Mouse (Mus musculus): Measurements from ENCODE around the gene Fads6. TPM values are rescaled to one million over a fixed set of nuclear protein-coding genes. Genes with fewer than 3 reads are reported as not detected.
A peak's percentile ranks its signal among the peaks of the same experiment; 100 is the strongest.

Gene Fads6
- polyA plus RNA-seq, 1 experiment from 2014 or later, result 0.31 TPM

DNA sequence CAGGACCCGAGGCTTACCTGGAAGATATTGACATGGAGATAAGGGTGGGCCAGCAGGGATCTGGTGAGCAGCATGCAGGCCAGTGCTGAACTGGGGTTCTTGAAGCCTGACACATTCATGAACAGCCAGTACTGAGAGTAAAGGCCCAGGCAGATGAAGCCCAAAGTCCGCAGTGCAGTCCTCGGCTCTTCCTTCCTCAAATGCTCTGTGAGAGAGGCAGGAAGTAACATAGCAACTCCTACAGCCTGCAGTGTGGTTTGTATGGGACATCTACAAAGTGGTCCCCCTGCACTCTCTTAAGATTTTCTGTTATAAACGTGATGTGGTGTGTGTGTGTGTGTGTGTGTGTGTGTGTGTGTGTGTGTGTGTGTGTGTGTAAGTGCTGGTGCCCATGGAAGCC lies 12.2 kb downstream of the Fads6 start:
- WGBS, result 63% methylated on average over 4 of the region's 4 CpGs
- H3K9ac ChIP-seq, result no peak overlapping the region
- H3K4me1 ChIP-seq, result no peaks in the 10 kb centered on the region
- no peak overlapping the region for H3K27ac ChIP-seq
- H3K4me3 ChIP-seq, result no peak overlapping the region
- no peak overlapping the region for H3K4me2 ChIP-seq
- no peaks in the 10 kb centered on the region for H3K9me3 ChIP-seq
- ATAC-seq (ENCODE audit: insufficient number of reproducible peaks, insufficient read depth, low FRiP score, low TSS enrichment, low read depth), result no peak
- no peaks in the 10 kb centered on the region for H3K36me3 ChIP-seq
- no peaks in the 10 kb centered on the region for H3K27me3 ChIP-seq

DNA sequence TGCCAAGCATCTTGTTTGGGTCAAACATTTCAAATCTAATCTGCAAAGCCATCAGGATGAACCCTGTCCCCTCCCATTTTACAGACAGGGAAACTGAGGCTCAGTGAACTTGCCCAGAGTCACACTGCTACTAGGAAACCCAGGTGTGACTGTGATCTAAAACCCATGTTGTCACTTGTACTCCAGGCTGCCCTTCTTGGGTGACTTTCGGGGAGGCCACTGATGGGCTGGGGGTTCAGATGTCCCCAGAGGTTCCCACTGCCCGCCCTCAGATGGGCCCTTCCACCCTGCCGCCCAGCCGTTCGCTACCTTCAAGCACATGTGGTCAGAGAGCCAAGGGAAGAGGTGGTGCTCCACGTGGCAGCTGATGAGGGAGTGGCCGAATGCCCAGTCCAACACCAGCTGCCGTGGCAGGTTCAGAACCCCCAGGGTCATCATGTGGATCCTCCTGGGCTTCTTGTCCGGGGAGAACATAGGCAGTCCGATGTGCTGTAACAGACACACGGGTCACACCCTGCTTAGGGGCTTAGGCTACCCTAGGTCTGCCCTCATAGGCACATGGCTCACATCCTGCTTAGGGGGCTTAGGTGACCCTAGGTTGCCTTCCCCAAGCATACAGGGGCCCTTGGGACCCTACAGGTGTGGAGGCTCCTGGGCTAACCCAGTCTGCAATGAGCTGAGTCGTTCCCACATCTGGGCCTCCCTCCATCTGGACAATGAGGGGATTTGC lies 13.4 kb downstream of the Fads6 start:
- H3K4me3 ChIP-seq, result no peak overlapping the region
- H3K9ac ChIP-seq, result no peak overlapping the region
- no peak for ATAC-seq (ENCODE audit: insufficient number of reproducible peaks, insufficient read depth, low FRiP score, low TSS enrichment, low read depth)
- no peaks in the 10 kb centered on the region for H3K4me1 ChIP-seq
- no peaks in the 10 kb centered on the region for H3K36me3 ChIP-seq
- H3K4me2 ChIP-seq, result no peak overlapping the region
- H3K27ac ChIP-seq, result no peak overlapping the region
- no peaks in the 10 kb centered on the region for H3K27me3 ChIP-seq
- whole genome bisulfite sequencing, result 86% methylated on average over 12 of the region's 12 CpGs
- H3K9me3 ChIP-seq, result no peaks in the 10 kb centered on the region

DNA sequence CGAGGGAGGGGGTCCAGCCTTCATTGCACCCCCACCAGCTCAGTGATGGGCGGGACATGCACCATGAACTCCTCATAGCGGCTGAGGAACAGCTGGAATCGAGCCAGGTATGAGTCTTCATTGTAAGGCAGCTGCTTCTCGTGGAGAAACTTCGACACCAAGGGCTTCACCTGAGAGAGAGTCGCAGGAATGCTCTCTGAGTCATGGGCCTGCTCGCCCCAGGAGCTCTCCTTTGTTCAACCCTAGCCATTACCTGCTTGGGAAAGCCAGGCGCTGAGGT lies 14.0 kb downstream of the Fads6 start:
- 72% methylated on average over 9 of the region's 9 CpGs for WGBS
- no peak for ATAC-seq (ENCODE audit: insufficient number of reproducible peaks, insufficient read depth, low FRiP score, low TSS enrichment, low read depth)
- no peak overlapping the region for H3K9ac ChIP-seq
- H3K4me1 ChIP-seq, result no peaks in the 10 kb centered on the region
- H3K4me2 ChIP-seq, result no peak overlapping the region
- no peaks in the 10 kb centered on the region for H3K27me3 ChIP-seq
- H3K4me3 ChIP-seq, result no peak overlapping the region
- H3K27ac ChIP-seq, result no peak overlapping the region
- no peaks in the 10 kb centered on the region for H3K9me3 ChIP-seq
- H3K36me3 ChIP-seq, result no peaks in the 10 kb centered on the region

DNA sequence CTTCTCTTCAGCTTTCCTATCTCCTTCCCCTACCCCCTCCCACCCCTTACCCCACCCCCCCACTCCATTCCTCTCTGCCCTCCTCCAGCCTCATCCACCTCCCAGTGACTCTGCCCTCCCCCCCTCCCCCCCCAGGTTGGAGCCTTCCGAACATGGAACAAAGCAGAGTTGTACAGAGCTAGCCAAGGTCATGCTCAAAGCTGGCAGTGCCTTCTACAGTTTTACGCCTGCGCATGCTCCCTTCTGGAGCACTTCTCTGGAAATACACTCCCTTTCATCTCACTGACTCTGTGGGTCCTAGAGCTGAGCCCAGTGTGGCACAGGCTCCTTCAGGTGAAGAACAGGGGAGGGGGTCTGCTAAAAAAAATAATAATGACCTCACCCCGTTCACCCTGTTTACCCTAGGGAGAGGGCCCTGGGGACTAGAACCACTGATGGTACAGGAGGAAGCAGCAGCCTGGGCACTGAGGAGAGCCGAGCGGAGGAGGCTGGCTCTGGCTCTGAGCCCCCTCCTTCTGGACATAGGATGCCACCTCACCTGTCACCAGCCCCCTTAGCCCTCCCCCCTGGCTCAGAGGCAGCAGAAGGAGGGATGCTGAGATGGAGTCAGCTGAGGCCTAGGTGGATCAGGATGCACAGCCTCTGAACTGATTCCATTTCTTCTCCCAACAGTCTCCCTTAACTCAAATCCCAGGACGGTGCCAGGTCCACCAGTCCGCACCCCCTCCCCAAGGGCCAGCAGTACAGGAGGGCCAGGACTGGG lies 14.6 kb downstream of the Fads6 start:
- 83% methylated on average over 8 of the region's 8 CpGs for WGBS
- Histone ChIP-seq H3K27me3 (no peaks in the 10 kb centered on the region), H3K27ac (no peak overlapping the region), H3K9ac (no peak overlapping the region), H3K4me3 (no peak overlapping the region), H3K4me1 (peaks cover 3% of the 10 kb centered on the region), H3K9me3 (no peaks in the 10 kb centered on the region), H3K36me3 (no peaks in the 10 kb centered on the region), H3K4me2 (no peak overlapping the region)
- no peak for ATAC-seq (ENCODE audit: insufficient number of reproducible peaks, insufficient read depth, low FRiP score, low TSS enrichment, low read depth)

DNA sequence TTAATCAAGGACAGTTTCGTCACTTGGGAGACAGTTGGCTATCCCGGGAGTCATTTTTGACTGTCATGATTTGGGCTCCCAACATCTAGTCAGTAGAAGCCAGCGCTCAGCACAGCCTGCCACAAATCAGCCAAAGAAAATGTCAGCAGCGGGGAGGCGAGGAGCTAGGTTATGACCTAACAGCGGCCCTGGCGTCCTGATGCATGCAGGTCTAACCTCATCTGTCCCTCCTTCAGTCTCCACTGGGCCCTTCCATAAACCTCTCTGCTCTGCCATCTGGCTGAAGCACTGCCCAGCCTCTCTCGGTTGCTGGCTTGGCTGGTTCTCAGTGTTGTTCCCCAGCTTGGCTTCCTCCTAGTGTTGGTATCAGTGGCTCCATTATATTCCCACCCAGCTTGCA lies 15.2 kb downstream of the Fads6 start:
- Histone ChIP-seq H3K27ac (no peak overlapping the region), H3K36me3 (no peaks in the 10 kb centered on the region), H3K4me2 (no peak overlapping the region), H3K4me3 (no peak overlapping the region), H3K9me3 (no peaks in the 10 kb centered on the region), H3K4me1 (peaks cover 6% of the 10 kb centered on the region), H3K9ac (no peak overlapping the region), H3K27me3 (no peaks in the 10 kb centered on the region)
- ATAC-seq (ENCODE audit: insufficient number of reproducible peaks, insufficient read depth, low FRiP score, low TSS enrichment, low read depth), result no peak
- WGBS, result 75% methylated on average over 8 of the region's 8 CpGs

DNA sequence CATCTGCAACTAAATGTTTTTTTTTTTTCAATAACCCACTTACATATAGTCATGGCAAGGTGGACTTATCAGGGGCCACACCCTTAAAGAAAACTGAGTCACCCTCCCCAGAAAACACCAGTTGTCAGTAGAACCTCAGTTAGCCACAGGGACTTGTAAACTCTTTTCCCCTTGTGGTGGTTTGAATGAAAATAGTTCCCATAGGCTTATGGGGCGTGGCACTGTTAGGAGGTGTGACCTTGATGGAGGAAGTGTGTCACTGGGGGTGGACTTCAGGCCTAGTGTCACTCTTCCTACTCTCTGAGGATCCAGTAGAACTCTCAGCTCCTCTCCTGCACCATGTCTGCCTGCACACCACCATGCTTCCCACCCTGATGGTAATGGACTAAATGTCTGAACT lies 17.7 kb downstream of the Fads6 start:
- Histone ChIP-seq H3K27ac (no peak overlapping the region), H3K4me3 (no peak overlapping the region), H3K27me3 (no peaks in the 10 kb centered on the region), H3K9me3 (no peaks in the 10 kb centered on the region), H3K4me1 (peaks cover 18% of the 10 kb centered on the region), H3K9ac (no peak overlapping the region), H3K4me2 (no peak overlapping the region), H3K36me3 (no peaks in the 10 kb centered on the region)
- ATAC-seq (ENCODE audit: insufficient number of reproducible peaks, insufficient read depth, low FRiP score, low TSS enrichment, low read depth), result no peak
- whole genome bisulfite sequencing, result 52% methylated on average over 1 of the region's 1 CpGs

DNA sequence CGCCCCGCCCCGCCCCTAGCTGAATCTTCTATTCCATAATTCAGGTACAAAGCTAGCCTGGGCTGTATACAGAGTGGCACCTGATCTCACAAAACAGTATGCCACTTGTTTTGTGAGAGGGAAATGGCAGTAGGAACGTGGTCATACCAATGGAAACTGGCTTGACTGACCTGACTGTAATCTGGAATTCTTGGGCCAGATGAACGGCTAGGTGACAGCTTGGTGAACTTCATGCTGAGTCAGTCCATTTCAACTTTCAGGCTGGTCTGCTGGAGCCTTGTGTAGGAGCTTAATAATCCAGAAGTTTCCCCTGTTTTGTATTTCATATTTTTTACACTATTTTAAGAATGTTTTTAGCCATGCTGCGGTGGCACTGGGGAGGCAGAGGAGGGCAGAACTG lies 19.3 kb downstream of the Fads6 start:
- H3K36me3 ChIP-seq, result no peaks in the 10 kb centered on the region
- H3K4me1 ChIP-seq, result peaks cover 18% of the 10 kb centered on the region
- peak overlapping the region; percentile 70; the same call in 1 of the 2 replicates for H3K4me3 ChIP-seq
- no peaks in the 10 kb centered on the region for H3K27me3 ChIP-seq
- no peaks in the 10 kb centered on the region for H3K9me3 ChIP-seq
- no peak for ATAC-seq (ENCODE audit: insufficient number of reproducible peaks, insufficient read depth, low FRiP score, low TSS enrichment, low read depth)
- 77% methylated on average over 6 of the region's 6 CpGs for WGBS
- peak overlapping the region; percentile 67 for H3K4me2 ChIP-seq
- no peak overlapping the region for H3K9ac ChIP-seq
- no peak overlapping the region for H3K27ac ChIP-seq

DNA sequence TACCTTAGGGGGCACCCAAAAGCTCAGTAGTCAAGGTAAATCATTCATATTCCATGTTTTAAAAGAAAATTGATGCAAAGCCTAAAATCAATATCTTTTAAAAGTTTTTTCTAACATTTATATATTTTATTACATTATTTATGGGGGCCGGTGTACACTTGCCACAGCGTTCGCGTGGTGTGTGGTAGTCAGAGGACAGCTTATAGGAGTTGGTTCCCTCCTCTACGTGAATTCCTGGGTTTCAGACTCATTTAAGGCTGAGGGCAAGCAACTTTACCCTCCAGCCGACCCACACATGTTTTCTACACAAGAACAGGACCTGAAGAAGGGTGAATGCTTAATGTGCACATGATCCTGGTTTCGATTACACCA lies 19.9 kb downstream of the Fads6 start:
- H3K27ac ChIP-seq, result peak overlapping the region; percentile 71
- WGBS, result 18% methylated on average over 7 of the region's 7 CpGs

DNA sequence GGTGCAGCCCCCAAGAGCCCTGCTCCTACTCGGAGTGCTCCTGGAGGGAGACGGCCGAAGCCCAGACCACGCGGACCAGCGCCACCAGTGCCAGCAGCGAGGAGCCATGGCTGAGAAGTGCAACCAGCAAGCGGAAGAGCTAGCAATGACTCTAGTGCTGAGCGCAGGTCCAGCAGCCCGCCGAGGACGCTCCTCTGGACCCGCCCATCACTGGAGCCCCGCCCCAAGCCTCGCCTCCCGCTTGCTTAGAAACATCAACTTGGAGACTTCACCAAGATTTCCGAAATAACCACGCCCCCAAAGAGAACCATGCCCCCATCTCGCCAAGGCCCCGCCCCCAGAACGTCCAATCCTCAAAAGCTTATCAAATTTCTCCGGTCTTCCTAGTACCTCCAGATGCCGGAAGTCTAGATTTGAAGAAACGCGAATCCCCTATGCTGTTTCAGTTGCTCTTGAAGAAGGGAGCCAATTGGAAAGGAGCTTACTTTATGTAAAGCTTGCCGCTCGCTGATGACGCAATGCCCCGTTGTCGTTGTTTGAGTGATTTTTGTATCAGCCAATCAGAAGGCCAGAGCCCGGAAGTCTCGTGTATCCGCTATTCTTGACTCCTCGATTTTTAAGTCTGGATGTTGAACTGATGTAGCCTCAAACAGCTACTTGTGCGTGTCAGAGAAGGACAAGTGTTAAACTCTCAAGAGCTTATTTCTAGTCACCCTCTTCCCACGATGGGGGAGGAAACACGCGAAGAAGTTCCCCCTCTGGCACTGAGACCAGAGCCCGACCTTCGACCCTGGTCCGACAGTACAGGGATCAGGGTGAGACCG lies 20.5 kb downstream of the Fads6 start, which contains the start of gene Fdxr:
Gene Fdxr (minus strand): TSS at position 271 of the 824 bp plus-strand sequence.
- peak; percentile 93 for ATAC-seq (ENCODE audit: insufficient number of reproducible peaks, insufficient read depth, low FRiP score, low TSS enrichment, low read depth)
- Histone ChIP-seq H3K27ac (peak within 1 kb of the TSS; percentile 81), H3K9me3 (no peaks in the 10 kb centered on the region), H3K27me3 (no peaks in the 10 kb centered on the region), H3K36me3 (no peaks in the 10 kb centered on the region), H3K4me1 (peaks cover 18% of the 10 kb centered on the region), H3K4me3 (peak within 1 kb of the TSS; percentile 70), H3K4me2 (peak within 1 kb of the TSS; percentile 87), H3K9ac (peak within 1 kb of the TSS; percentile 84)
- WGBS, result under 1% methylated on average over 42 of the region's 42 CpGs

More for the DNA sequence above, 19.9 kb downstream of the Fads6 start:
- Histone ChIP-seq H3K4me2 (peak overlapping the region; percentile 67), H3K9me3 (no peaks in the 10 kb centered on the region), H3K4me1 (peaks cover 18% of the 10 kb centered on the region), H3K9ac (peak overlapping the region; percentile 67), H3K27me3 (no peaks in the 10 kb centered on the region), H3K36me3 (no peaks in the 10 kb centered on the region), H3K4me3 (peak overlapping the region; percentile 70)
- no peak for ATAC-seq (ENCODE audit: insufficient number of reproducible peaks, insufficient read depth, low FRiP score, low TSS enrichment, low read depth)

DNA sequence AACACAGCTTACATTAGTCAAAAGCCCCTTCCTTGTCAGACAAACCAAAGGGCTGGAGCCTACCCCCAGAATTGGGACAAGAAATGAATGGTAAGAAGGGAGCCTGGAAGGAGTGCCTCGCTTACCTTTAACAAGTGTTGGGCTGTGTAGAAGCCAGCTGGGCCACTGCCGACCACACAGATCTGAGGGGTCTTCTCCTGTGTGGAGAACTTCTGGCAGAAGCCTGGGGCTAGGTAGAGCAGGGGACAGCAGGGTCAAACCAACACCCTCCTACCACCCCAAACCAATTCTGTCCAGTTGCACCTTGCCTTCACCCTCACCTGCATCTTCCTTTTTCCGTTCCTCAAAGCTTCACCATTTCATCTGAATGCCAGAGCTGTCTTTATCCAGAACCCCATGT lies 21.5 kb downstream of the Fads6 start:
- no peak for ATAC-seq (ENCODE audit: insufficient number of reproducible peaks, insufficient read depth, low FRiP score, low TSS enrichment, low read depth)
- H3K36me3 ChIP-seq, result peaks cover 1% of the 10 kb centered on the region; the same call in 1 of the 2 replicates
- peaks cover 18% of the 10 kb centered on the region for H3K4me1 ChIP-seq
- H3K4me3 ChIP-seq, result peak overlapping the region; percentile 70
- H3K27me3 ChIP-seq, result no peaks in the 10 kb centered on the region
- WGBS, result 65% methylated on average over 3 of the region's 3 CpGs
- H3K4me2 ChIP-seq, result peak overlapping the region; percentile 87
- H3K9me3 ChIP-seq, result no peaks in the 10 kb centered on the region
- no peak overlapping the region for H3K27ac ChIP-seq
- peak overlapping the region; percentile 84 for H3K9ac ChIP-seq

DNA sequence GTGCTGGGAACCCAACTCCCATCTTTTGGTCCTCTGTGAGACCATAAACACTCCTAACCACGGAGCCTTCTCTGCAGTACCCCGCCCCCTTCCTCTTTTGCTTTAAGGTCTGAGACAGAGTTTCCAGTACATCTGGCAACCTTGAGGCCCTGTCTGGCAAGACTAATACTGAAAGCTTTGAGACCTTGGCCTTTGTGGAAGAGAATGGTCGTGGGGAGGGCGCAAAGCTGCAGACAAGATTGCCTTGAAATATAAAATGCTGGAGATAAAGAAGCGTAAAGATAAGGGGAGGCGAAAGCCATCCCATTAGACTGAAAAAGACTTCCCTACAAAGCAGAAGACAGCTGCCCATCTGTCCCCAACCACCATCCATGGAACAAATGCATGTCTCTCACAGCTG lies 22.0 kb downstream of the Fads6 start:
- peaks cover 4% of the 10 kb centered on the region; the same call in 1 of the 2 replicates for H3K36me3 ChIP-seq
- H3K4me3 ChIP-seq, result no peak overlapping the region
- H3K27me3 ChIP-seq, result no peaks in the 10 kb centered on the region
- H3K4me1 ChIP-seq, result peaks cover 18% of the 10 kb centered on the region
- peak overlapping the region; percentile 87 for H3K4me2 ChIP-seq
- no peaks in the 10 kb centered on the region for H3K9me3 ChIP-seq
- H3K27ac ChIP-seq, result no peak overlapping the region
- no peak for ATAC-seq (ENCODE audit: insufficient number of reproducible peaks, insufficient read depth, low FRiP score, low TSS enrichment, low read depth)
- no peak overlapping the region for H3K9ac ChIP-seq
- 88% methylated on average over 6 of the region's 6 CpGs for WGBS

Measured in embryonic facial prominence, embryonic 13.5 days (tissue).